Mouse (Mus musculus): Measurements from ENCODE around the gene Pde4b.

DNA sequence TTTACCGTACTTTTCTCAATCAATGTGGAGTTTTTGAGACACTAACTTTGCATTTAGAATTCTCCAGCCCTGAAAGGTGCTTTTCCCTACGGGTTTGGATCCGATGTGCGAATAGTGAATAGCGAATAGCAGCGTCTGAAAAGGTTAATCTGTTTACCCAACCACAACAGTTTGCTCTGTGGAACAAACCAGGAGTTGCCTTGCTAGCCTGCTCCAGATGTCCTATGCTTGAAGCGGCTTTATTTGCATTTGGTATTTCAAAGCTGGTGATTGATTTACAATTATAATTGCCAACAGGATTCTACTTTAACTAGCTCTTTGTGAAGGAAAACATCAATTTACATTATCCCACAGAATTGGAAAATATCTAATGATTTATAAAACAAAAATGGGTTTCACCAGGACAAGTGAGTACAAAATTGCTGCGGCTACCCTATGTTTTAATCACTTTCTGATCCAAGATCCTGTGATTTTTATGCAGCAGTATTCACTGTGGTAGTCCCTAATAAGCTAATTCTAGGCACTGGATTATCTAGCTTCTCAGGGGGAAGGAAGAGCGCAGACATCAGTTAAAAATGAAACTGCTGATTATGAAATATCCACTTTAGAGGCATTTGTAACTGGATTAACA is 280.9 kb downstream of the Pde4b start:
- TF ChIP-seq CTCF (IDR thresholded peaks at IDR 0.05; ENCODE audit: borderline replicate concordance, insufficient read depth, low read depth, low read length) (no peak), POLR2A (IDR thresholded peaks at IDR 0.05; ENCODE audit: borderline replicate concordance, insufficient read depth, low read length) (no peak)
